Mouse (Mus musculus): Measurements from ENCODE around the gene Csrnp2. TPM values are rescaled to one million over a fixed set of nuclear protein-coding genes. Genes with fewer than 3 reads are reported as not detected.

Csrnp2 gene
- total and polyA plus RNA-seq, 3 experiments = 4.2 to 5.8 TPM; not detected in 1

- TF ChIP-seq POLR2AphosphoS5 (IDR thresholded peaks at IDR 0.05; ENCODE audit: borderline replicate concordance, low read depth, low read length) (no peak), USF1 (IDR thresholded peaks at IDR 0.05; ENCODE audit: low read depth, low read length) (no peak), ZKSCAN1 (IDR thresholded peaks at IDR 0.05; ENCODE audit: low read depth, low read length) (no peak)
Measured at GRCm38 (mm10) chr15:100457340-100457739, 37.9 kb downstream of the Csrnp2 start (continued).

- no peak for DNase-seq (ENCODE audit: low read depth, low spot score)
- Histone ChIP-seq H3K9ac (ENCODE audit: control insufficient read depth, low read depth, low read length, poor library complexity, severe bottlenecking) (no peak overlapping the region), H3K27me3 (ENCODE audit: control insufficient read depth in 1 of 2, insufficient read depth in 2 of 2, low read length in 2 of 2) (no peaks in the 10 kb centered on the region), H3K4me3 (ENCODE audit: control insufficient read depth in 1 of 2, insufficient read depth in 1 of 2, low read depth in 2 of 2, low read length in 2 of 2) (no peak overlapping the region), H3K4me1 (ENCODE audit: control insufficient read depth in 1 of 2, insufficient read depth in 2 of 2, low read length in 2 of 2) (peaks cover 0 to 12% of the 10 kb centered on the region in 2 experiments), H3K79me2 (ENCODE audit: control insufficient read depth, insufficient read depth, low read length, poor library complexity) (no peaks in the 10 kb centered on the region), H3K9me3 (replicated peaks; ENCODE audit: insufficient read depth, low read length) (no peaks in the 10 kb centered on the region), H3K36me3 (ENCODE audit: control insufficient read depth in 1 of 2, insufficient read depth in 2 of 2, low read length in 2 of 2) (peaks cover 0 to 2% of the 10 kb centered on the region in 2 experiments; a peak in 1 of 4 replicates), H3K27ac (ENCODE audit: control insufficient read depth, low read depth, low read length) (no peak overlapping the region)
- no peak for TF ChIP-seq ZNF384 (IDR thresholded peaks at IDR 0.05; ENCODE audit: low read depth, low read length)
- TF ChIP-seq ETS1 (IDR thresholded peaks at IDR 0.05; ENCODE audit: low read depth, low read length) = no peak
- TF ChIP-seq MAFK (IDR thresholded peaks at IDR 0.05; ENCODE audit: borderline replicate concordance, low read depth, low read length) = no peak
- no peak for TF ChIP-seq MAX (IDR thresholded peaks at IDR 0.05; ENCODE audit: low read length)
- TF ChIP-seq UBTF (IDR thresholded peaks at IDR 0.05; ENCODE audit: borderline replicate concordance, insufficient read depth, low read depth, low read length) = no peak
- no peak for TF ChIP-seq NELFE (IDR thresholded peaks at IDR 0.05; ENCODE audit: low read depth, low read length)
- TF ChIP-seq SMC3 (IDR thresholded peaks at IDR 0.05; ENCODE audit: low read depth, low read length) = no peak
- no peak for TF ChIP-seq MAZ (IDR thresholded peaks at IDR 0.05; ENCODE audit: low read depth, low read length)
- no peak for TF ChIP-seq USF2 (IDR thresholded peaks at IDR 0.05; ENCODE audit: borderline replicate concordance in 1 of 2, insufficient read depth in 1 of 2, low read depth in 1 of 2, low read length in 2 of 2)
Measured at GRCm38 (mm10) chr15:100456356-100456991, 38.8 kb downstream of the Csrnp2 start.

- DNase-seq (ENCODE audit: low read depth, low spot score) = no peak
- Histone ChIP-seq H3K36me3 (ENCODE audit: control insufficient read depth in 1 of 2, insufficient read depth in 2 of 2, low read length in 2 of 2) (no peaks in the 10 kb centered on the region), H3K9ac (ENCODE audit: control insufficient read depth, low read depth, low read length, poor library complexity, severe bottlenecking) (no peak overlapping the region), H3K4me3 (ENCODE audit: control insufficient read depth in 1 of 2, insufficient read depth in 1 of 2, low read depth in 2 of 2, low read length in 2 of 2) (no peak overlapping the region), H3K27me3 (ENCODE audit: control insufficient read depth in 1 of 2, insufficient read depth in 2 of 2, low read length in 2 of 2) (no peaks in the 10 kb centered on the region; a peak in 1 of 4 replicates), H3K79me2 (ENCODE audit: control insufficient read depth, insufficient read depth, low read length, poor library complexity) (no peaks in the 10 kb centered on the region), H3K4me1 (ENCODE audit: control insufficient read depth in 1 of 2, insufficient read depth in 2 of 2, low read length in 2 of 2) (no peaks in the 10 kb centered on the region), H3K9me3 (replicated peaks; ENCODE audit: insufficient read depth, low read length) (no peaks in the 10 kb centered on the region), H3K27ac (ENCODE audit: control insufficient read depth, low read depth, low read length) (no peak overlapping the region)
- TF ChIP-seq RAD21 (IDR thresholded peaks at IDR 0.05; ENCODE audit: low read depth, low read length) = no peak
- no peak for TF ChIP-seq CHD1 (IDR thresholded peaks at IDR 0.05; ENCODE audit: low read depth, low read length)
- no peak for TF ChIP-seq RCOR1 (IDR thresholded peaks at IDR 0.05; ENCODE audit: low read depth, low read length)
- TF ChIP-seq MAX (IDR thresholded peaks at IDR 0.05; ENCODE audit: low read length) = no peak
- TF ChIP-seq MAFK (IDR thresholded peaks at IDR 0.05; ENCODE audit: borderline replicate concordance, low read depth, low read length) = no peak
- no peak for TF ChIP-seq SIN3A (IDR thresholded peaks at IDR 0.05; ENCODE audit: low read length)
- no peak for TF ChIP-seq NELFE (IDR thresholded peaks at IDR 0.05; ENCODE audit: low read depth, low read length)
- TF ChIP-seq MXI1 (IDR thresholded peaks at IDR 0.05; ENCODE audit: low read depth, low read length) = no peak
- TF ChIP-seq EP300 (IDR thresholded peaks at IDR 0.05; ENCODE audit: low read depth in 1 of 2, low read length in 2 of 2) = no peak
Measured at GRCm38 (mm10) chr15:100452486-100452885, 42.8 kb downstream of the Csrnp2 start.
